Mouse (Mus musculus): ENCODE results near the gene Slc35e2.
A peak's percentile ranks its signal among the peaks of the same experiment; 100 is the strongest.
"Not testable (repeated sequence)": the region's sequence is repeated elsewhere in the genome, so short reads cannot be mapped to it uniquely, and the experiment has no call there.

Gene Slc35e2

DNA sequence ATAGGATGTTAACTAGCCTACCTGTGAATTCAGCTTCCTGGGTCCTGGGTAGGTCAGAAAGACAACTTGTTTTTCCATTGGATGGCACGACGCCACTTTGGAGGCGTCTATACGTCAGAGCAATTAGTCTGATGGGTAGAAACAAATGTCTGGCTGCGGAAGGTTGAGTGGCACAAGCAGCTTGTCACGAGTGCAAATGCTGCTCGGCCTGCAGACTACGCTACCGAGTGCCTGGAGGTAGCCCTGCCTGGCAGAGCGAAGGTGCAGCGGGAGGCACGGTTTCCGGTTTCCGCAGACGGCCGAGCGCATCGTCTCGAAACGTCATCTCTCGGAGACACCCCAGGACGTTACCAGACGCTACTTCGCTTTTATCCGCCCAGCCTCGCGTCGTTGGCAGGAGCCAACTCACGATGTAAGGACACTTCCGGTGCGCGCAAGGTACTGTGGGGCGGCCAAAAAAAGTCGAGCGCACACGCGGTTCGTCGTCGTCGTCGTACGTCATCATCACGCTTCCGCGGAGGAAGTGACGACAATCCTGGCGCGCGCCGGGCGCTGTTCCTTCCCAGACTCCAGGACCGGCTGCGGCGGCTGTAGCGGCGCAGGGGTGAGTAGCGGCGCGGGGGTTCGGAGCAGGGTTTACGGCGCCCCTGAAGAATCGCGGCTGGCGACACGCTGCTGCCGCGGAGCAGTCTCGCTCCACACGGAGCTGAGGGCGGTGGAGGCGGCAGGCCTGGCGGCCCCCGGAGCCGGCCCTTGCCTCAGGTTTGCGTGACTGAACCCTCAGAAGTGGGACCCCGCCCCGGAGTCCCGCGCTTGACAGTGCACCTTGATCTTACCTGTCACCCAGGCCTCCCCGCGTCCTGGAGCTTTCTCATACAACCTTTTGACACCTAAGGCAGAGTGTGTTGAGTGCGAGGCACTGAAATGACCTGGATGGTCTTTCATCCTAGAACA is 23.4 kb downstream of the Slc35e2 start, which contains the start of gene Cdk11b:
Gene Cdk11b (plus strand): TSS at position 517 of the 954 bp plus-strand sequence.
- DNase-seq (ENCODE audit: extremely low spot score): peak; percentile 94

DNA sequence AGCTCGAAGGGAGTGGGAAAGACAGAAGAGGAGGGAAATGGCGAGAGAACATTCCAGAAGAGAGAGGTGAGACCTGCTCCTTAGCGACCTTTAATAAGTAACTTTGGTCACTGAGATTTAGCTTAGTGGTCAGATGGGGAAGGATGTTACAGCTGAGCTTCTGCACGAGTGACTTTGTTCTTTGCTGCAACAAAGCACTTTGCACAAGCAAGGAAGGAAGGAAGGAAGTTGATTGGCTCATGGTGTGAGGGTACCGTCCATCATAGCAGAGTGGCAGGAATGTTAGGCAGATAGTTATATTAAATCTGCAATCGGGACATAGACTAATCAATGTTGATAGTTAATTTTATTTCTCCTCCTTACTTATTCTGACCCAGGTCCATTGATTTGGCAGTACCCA is 29.1 kb downstream of the Slc35e2 start:
- no peak for DNase-seq (ENCODE audit: extremely low spot score)

DNA sequence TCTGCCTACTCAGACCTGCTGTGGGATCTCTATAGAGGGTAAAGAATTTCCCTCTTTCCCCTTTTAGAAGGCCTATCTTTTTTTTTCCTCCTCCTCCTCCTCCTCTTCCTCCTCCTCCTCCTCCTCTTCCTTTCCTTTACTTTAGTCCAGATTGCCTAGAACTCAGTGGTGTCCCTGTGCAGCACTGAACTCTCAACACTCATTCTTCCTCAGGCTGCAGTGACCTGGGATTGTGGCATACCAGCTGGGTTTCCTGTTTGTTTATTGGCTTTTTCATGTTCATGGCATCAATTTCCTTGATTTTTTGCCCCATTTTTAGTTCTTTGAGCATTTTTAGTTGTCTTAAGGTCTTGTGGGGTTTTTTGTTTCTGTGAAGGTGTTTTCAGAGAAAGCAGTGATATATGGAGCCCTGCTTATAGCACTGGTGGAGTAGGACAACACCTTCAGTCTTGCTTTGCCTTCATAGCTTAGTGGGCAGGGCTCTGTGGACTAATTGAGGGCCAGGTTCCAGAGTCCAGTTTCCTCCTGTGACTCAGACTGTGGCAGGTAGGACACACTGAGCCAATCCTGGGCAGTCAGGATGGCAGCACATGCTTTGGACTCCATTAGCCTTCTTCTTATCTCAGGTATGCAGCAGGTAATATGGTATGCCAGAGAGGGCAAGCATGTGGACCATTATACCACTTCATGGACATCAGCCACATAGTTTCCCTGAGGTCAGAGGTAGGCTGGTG is 34.7 kb downstream of the Slc35e2 start:
- no peak for DNase-seq (ENCODE audit: extremely low spot score)

DNA sequence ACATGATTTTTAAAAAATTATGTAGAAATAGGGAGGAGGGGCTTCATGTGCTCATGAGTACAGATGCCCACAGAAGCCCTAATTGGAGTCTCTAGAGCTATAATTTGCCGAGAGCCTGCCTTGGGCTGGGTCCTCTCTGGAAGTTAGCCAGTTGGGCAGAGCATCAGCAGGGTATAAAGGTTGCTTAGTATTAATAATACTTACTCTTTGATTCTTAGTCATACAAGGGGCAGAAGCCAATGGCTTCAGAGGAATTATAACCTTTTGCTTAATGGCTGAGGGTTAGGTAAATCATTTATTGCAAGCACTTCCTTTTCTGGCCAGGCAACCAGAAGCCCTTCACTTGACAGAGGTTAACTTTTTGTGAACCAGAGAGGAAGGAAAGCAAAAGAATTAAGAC is 42.3 kb downstream of the Slc35e2 start:
- DNase-seq (ENCODE audit: extremely low spot score): no peak

DNA sequence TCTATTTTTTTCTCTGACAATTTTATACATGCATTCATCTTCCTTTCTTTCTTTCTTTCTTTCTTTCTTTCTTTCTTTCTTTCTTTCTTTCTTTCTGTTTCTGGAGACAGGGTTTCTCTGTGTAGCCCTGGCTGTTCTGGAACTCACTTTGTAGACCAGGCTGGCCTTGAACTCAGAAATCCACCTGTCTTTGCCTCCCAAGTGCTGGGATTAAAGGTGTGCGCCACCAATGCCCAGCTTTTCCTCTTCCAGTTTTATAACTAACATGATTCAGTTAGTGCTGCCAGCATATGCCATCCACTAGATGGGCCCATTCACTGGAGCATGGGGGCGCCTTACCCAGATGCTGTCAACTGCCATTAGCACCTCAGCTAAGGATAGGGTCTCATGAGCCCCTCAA is 44.1 kb downstream of the Slc35e2 start, which contains the start of gene Gm10563:
Gene Gm10563 (minus strand): TSS at position 101 of the 400 bp plus-strand sequence.
- not testable (repeated sequence) for DNase-seq (ENCODE audit: extremely low spot score)

DNA sequence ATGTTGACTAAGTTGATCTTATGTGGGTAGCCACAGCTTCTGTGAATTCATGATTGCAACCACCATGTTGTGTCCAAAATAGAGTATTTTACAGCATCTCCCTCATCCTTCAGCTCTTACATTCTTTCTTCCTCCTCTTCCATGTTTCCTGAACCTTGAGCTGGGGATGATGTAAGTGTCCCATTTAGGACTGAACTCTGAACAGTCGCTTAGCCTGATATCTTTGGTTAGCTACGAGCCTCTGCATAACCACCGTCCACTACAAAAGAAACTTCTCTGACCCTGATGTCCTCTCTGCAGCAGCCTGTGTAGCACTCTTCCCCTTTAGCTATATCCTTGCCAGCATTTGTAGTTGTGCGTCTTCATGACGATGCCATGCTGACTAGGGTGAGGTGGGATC is 44.5 kb downstream of the Slc35e2 start:
- no peak for DNase-seq (ENCODE audit: extremely low spot score)

DNA sequence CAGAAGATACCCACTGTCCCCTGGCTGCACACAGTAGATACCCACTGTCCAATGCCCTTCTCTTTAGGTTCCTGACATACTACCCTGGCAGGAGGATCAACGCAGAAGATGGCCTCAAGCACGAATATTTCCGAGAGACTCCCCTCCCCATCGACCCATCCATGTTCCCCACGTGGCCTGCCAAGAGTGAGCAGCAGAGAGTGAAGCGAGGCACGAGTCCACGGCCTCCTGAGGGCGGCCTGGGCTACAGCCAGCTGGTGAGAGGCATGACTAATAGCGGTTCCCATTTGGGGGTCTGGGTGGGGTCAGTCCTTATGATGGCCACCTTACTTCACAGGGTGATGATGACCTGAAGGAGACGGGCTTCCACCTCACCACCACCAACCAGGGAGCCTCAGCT is 48.1 kb downstream of the Slc35e2 start:
- no peak for DNase-seq (ENCODE audit: extremely low spot score)

DNA sequence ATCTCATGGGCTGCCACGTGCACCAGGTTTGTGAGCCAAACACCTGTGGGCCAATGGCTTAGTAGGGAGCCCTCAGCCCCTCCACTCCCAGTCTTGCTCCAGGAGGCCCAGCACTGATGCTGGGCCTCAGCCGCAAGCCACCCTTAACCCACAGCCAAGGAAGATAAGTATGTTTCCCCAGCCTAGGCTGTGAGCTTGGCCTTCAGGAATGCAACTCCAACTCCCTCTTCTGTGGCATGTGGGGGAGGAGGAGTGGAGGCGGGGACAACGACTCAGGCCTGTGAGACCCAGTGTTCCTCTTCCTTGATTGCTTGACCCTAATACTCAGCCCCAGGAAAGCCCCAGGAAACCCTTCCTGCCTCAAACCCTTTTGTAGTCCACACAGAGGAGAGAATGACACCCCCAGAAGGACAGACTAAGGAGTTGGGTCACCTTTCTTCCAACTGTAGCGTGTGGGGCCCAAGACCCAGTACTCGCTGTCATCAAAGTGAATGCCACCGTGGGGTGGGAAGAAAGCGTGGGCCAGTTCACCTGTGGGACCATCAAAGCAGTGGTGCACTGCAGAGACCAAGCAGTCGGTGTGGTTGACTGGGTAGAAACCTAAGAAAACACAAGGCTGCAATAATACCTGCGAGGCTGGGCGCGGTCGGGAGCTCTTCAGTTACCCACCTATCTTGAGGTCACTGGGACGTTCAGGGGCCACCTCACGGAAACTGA is 50.5 kb downstream of the Slc35e2 start:
- DNase-seq (ENCODE audit: extremely low spot score): peak; percentile 11

DNA sequence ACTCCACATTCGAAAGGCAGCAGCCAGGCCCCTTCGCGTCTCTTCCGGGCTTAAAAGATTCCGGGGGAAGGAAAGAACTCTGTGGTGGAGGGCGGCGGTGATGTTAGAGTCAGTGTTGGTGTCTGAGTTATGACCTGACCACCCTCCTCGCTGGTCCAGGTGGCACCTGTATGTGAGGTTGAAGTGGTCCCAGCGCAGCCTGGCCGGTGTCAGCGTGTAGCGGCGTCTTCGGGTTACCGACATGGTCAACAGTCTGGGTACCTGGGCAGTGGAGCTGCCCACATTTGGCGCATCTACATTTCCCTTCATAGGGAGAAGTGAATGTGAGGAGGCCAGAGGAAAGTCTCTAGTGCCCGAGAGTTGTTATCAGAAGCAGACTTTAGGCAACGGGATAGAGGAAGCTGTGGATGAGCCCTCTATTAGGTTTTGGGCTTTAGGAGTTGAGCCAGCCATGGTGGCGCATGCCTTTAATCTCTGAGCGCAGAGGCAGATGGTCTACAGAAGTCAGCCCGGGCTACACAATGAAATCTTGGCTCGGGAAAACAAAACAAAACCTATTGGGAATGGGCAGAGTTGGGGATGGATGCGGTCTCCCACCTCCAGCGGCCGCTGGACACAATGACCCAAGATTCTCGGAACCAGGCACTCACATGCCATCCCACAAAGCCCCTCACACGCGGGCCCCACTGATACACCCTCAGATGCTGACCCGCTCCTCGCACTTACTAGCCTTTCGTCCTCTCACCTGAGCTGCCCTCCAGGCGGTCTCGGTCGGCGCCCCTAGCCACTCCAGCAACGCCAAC is 51.3 kb downstream of the Slc35e2 start:
- peak; percentile 9 for DNase-seq (ENCODE audit: extremely low spot score)

DNA sequence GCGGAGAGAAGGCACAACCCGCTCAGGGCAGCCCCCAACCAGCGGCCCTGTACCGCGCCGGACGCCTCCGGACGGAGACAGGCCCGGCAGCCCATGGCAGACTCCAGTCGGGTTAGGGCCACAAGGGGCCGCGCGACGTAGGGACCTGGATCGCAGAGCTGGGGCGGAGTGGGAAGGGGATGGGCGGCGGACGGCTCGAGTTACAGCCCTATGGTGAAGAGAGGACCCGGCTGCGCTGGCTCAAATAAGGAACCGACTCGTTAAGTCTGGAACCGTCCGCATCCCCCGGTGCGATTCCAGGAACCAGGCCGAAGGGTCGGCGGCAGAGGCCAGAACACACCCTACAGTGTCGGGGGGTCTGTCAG is 51.9 kb downstream of the Slc35e2 start, which contains the start of gene Mmp23:
Gene Mmp23 (minus strand): TSS at position 299 of the 365 bp plus-strand sequence.
- DNase-seq (ENCODE audit: extremely low spot score): peak; percentile 78

DNA sequence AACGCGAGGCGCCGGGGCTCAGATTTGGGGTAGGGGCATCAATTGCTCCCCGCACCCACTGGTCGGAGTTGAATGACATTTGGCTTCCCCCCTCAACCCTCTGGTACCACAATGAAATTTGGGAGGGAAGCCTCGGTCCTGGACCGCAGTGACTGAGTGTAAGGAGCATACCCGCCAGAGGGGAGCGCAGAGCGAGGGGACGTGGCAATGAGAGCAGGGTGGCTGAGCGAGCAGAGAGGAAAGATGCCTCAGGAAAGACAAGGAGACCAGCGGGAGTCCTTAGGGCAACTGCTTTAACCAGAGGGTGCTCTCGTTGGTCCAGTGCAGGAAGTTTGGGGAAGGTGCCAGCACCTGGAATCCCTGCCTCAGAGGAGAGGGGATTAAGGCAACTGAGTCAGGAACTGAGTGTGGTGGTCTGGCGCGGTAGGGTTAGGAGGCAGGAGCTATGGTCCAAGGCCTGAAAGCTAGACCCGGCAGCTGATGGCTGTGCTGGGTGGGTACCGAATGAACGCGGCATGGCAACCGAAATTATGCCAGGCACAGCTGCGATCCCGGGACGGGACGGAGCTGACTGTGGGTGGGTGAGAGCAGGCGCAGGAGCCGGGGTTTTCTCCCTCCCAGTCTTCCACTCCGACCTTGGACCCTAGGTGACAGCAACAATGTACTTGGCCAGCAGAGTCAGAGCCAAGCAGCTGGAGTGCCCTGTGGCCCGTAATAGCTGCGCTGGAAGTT is 52.4 kb downstream of the Slc35e2 start:
- DNase-seq (ENCODE audit: extremely low spot score): peak; percentile 60

DNA sequence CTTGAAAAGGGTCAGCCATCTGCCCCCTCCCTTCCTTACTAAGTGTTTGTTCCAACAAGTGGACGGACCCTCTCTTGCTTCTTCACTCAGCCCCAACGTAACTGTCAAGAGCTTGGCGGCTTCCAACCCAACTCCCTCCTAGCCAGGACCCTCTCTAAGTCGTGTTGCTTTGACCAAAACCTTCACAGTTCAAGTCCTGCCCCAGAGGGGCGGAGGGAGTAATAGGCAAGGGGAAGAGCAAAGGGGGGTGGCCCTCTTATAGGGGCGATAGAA is 52.9 kb downstream of the Slc35e2 start:
- no peak for DNase-seq (ENCODE audit: extremely low spot score)

DNA sequence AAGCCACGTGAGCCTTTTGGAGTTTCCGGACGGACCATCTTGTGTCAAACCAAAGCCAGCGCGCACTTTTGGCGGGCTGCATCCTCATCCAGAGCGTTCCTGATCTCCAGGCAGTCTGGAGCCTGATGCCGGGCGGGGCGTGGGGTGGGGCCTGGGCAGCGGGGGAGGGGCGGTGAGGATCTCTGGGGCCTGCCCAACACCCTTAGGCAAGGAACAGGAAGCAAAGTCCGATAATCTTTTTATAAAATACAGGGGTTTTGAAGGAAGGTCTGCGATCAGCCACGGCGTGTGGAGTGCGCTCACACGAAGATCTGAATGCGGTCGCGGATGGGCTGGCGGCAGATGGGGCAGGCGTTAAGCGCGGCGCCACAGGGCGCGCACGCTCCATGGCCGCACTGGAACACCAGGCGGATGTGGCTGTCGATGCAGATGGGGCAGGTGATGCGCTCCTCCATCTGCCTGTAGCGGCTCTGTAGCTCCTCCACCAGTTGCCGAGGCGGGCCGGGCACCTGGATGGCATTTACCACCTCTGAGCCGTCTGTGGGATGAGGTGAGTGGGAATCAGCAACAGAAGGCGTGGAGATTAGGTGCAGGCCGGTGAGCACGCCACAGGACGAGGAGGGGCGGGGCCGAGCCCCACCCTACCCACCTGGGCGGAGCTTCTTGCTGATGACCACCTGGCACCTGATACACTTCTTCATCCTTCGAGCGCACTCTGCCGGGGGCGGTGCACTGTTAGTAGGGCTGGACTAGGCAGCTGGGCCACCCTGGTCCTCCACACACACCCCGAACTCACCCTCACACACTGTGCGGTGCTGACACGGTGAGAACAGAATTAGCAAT is 53.5 kb downstream of the Slc35e2 start:
- peak; percentile 76 for DNase-seq (ENCODE audit: extremely low spot score)

DNA sequence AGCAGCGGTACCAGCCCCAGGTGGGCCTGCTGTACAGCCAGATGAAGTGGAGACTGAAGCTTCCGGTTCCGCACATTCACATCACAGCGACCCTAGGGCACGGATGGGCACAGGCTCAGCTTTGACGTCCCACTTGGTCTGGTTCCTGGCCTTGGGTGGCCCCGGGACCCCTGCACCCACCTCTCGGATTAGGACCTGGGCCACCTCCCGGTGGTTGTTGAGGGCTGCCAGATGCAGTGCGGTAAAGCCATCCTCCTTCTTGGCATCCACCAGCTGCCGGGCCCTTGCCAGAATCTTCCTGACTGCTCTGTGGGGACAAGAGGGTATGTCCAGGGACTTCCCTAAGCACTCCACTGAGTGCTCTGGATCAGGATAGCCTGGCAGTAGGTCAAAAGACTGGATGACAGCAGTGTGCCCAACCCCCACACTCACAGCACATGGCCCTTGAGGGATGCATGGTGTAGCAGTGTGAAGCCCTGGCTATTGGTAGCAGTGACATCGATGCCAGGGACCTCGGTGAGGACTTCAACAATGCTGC is 55.1 kb downstream of the Slc35e2 start:
- DNase-seq (ENCODE audit: extremely low spot score): no peak

DNA sequence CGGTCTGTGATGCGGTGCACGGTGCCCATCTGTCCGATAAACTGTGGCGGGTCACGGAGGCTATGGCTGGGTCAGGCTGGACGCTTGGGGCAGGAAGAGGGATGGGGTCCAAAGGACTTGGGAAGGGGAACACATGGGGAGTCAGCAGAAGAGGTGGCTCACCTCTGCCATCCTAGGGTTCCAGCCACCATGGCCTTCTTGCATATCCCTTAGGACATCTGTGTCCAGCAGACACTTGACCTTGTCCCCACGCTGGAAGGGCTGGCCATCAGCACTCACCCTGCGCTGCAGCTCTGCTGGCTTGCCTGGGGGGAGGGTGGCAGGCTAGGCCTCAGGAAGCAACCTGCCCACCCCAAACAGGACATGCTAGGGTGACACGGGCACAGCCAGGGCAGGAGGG is 57.7 kb downstream of the Slc35e2 start:
- no peak for DNase-seq (ENCODE audit: extremely low spot score)

DNA sequence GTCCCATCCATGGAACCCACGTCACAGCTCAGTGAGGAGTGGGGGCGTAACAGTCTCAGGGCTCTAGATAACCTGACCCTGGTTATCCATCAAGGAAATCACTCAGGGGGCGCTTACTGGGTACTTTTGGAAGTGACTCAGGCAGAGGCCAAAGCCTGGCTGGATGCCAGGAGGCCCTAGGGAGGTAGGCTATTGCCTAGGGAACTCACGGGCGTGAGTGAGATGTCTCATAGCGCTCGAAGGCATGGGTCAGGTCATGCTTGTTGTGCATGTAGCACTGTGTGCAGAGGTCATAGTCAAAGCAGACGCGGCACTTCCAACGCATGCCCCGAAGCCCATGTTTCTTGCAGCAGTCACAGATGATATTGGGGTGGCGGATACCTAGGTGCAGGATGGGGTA is 59.4 kb downstream of the Slc35e2 start:
- no peak for DNase-seq (ENCODE audit: extremely low spot score)

DNA sequence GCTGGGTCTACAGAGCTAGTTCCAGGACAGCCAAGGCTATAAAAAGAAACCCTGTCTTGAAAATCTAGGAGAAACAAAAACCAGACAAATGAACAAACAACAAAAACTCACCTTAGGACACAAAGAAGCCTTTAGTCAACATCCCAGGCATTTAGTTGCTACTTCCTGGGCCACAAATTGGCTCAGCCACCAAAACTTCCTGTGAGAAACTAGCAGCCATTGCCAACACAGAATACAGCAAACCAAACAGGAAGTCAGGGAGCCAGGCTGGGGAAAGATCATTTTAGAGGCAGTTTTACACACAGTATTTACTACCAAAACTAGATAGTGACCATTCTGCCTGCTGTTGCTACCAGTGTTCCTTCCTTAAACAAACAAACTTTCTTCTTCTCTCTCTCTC is 65.7 kb downstream of the Slc35e2 start:
- DNase-seq (ENCODE audit: extremely low spot score): no peak

DNA sequence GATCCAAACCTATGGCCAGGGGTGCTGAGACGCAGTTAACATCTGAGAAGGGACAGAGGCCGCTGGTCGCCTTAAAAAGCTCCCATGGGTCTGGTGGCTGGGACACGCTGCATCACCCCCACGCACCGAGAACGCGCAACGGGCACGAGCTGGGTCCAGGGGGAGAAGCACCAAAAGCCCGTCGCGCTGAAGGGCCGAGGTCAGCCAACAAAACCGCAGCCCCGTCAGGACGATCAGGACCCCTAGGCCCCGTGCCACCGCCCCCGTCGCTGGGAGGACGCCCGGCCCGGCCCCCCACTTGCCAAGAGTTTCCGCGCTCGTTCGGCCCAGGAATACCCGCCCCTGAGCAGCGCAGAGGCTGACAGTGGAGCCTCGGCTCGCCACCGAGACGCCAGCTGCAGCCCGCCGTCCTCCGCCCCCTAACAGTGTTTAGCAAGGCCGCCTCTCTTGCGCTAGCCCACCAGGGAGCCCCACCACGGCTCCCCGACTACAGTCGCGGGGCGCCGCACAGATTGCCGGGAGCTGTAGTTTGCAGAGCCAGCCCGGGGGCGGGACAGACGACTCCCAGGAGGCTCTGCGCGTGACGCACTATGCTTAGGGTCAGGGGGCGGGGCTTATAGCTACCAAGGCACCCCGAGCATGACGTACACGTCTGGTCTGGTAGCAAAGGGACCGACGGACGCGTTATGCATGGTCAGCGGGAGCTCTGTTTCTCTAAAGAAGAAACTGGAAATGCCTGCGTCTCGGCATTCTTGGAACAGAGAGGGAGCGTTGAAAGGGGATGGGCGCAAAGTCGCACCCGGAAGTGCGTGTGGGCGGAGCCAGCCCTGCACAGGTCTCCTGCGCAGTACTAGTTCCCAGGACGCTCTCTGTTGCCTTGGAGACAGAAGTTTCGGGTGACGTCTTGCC is 67.7 kb downstream of the Slc35e2 start, which contains the start of gene Mib2:
Gene Mib2 (minus strand): TSS at position 510 of the 909 bp plus-strand sequence.
- peak; percentile 97 for DNase-seq (ENCODE audit: extremely low spot score)
